Mouse (Mus musculus) ES-Bruce4 (cell line): ENCODE data around the gene Ephx3. TPM values are rescaled to one million over a fixed set of nuclear protein-coding genes. Genes with fewer than 3 reads are reported as not detected.

Experiments
- H3K27ac ChIP-seq: 2 replicates; pipeline ENCODE4 v1.5.1; 2012; ENCODE audit warnings: low read length, inconsistent platforms; ENCODE audit not compliant: insufficient read depth
- H3K27me3 ChIP-seq: 2 replicates; pipeline ENCODE4 v1.6.1; 2012; ENCODE audit warnings: mild to moderate bottlenecking, low read length, inconsistent platforms; ENCODE audit not compliant: control insufficient read depth, poor library complexity, insufficient read depth, severe bottlenecking
- H3K36me3 ChIP-seq: 2 replicates; pipeline ENCODE4 v1.6.1; 2012; ENCODE audit warnings: inconsistent platforms, mild to moderate bottlenecking, low read length, moderate library complexity; ENCODE audit not compliant: control insufficient read depth, poor library complexity, insufficient read depth, severe bottlenecking
- H3K4me1 ChIP-seq: one replicate; pipeline ENCODE4 v1.8.1; 2011; ENCODE audit warnings: low read length; ENCODE audit not compliant: control insufficient read depth, insufficient read depth
- H3K4me3 ChIP-seq: 2 replicates; pipeline ENCODE4 v1.5.1; 2011; ENCODE audit warnings: low read depth, mild to moderate bottlenecking, low read length
- H3K9ac ChIP-seq: 2 replicates; pipeline ENCODE4 v1.6.1; 2012; ENCODE audit warnings: low read depth, mild to moderate bottlenecking, inconsistent platforms; ENCODE audit not compliant: poor library complexity, severe bottlenecking
- H3K9me3 ChIP-seq: replicated peaks from 2 replicates; pipeline ENCODE4 v1.6.1; 2012; ENCODE audit warnings: mild to moderate bottlenecking, low read length, inconsistent platforms; ENCODE audit not compliant: control insufficient read depth, poor library complexity, insufficient read depth, severe bottlenecking
- CTCF ChIP-seq: IDR thresholded peaks from one replicate; pipeline ENCODE4 v1.8.1; 2011; ENCODE audit warnings: low read depth, low read length
- EP300 ChIP-seq: IDR thresholded peaks from 2 replicates; pipeline ENCODE4 v1.6.1; 2011; ENCODE audit warnings: low read depth, low read length; ENCODE audit not compliant: insufficient read depth
- POLR2A ChIP-seq: IDR thresholded peaks from one replicate; pipeline ENCODE4 v1.8.1; 2011; ENCODE audit warnings: low read length; ENCODE audit not compliant: insufficient read depth
- polyA plus RNA-seq: library from polyadenylated mRNA; stranded (reverse); fragments of >200 nt; gene quantifications from 2 replicates; pipeline ENCODE4 v1.2.4, GENCODE M21; 2011; ENCODE audit warnings: low read depth; ENCODE audit not compliant: missing spikeins, insufficient read depth, insufficient read length

Gene Ephx3
- polyA plus RNA-seq, 1 experiment, result 1.3 TPM

DNA sequence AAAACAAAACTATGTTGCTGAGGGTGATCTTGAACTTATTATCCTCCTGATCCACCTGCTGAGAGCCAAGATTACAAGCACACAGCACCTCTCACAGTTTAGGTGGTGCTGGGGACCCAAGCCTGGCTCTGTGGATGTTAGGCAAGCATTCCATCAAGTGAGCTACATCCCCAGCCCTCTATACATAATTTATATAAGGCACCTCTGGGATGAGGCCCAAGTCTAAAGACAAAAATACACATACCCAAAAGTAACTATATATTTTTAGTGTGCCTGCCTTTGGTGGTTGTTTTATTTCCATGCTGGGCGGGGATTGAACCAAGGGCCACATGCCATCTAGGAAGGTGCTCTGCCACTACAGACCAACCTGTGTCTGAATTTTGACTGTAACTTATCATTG lies 47.1 kb downstream of the Ephx3 start:
- H3K4me3 ChIP-seq, result no peak overlapping the region
- H3K27me3 ChIP-seq, result no peaks in the 10 kb centered on the region
- H3K9me3 ChIP-seq, result 0 out of 2 replicates have a peak, but pooled peaks cover 3% of the 10 kb centered on the region
- peaks cover 9% of the 10 kb centered on the region for H3K36me3 ChIP-seq
- TF ChIP-seq EP300, result no peak
- TF ChIP-seq POLR2A, result no peak
- no peak for TF ChIP-seq CTCF
- no peaks in the 10 kb centered on the region for H3K4me1 ChIP-seq
- H3K9ac ChIP-seq, result no peak overlapping the region
- no peak overlapping the region for H3K27ac ChIP-seq

Other genes starting within 250 kb of the Ephx3 start
- gene Rrp1b, start 153.4 kb downstream of the Ephx3 start, polyA plus RNA-seq, result 109 and 111 TPM in 2 replicates
- gene Hsf2bp, start 153.2 kb downstream of the Ephx3 start, polyA plus RNA-seq, result 55.0 and 56.5 TPM in 2 replicates
- 75.6 and 83.8 TPM in 2 replicates for gene Notch3, start 22.7 kb downstream of the Ephx3 start, polyA plus RNA-seq
- 190 and 191 TPM in 2 replicates for gene Brd4, start 95.2 kb upstream of the Ephx3 start, polyA plus RNA-seq
- 135 and 154 TPM in 2 replicates for gene Akap8, start 131.7 kb upstream of the Ephx3 start, polyA plus RNA-seq
- gene Akap8l, start 161.1 kb upstream of the Ephx3 start, polyA plus RNA-seq, result 67.7 and 78.8 TPM in 2 replicates
- 56.3 and 69.9 TPM in 2 replicates for gene Wiz, start 199.9 kb upstream of the Ephx3 start, polyA plus RNA-seq
- 0.20 and 0.96 TPM in 2 replicates for gene Rasal3, start 214.0 kb upstream of the Ephx3 start, polyA plus RNA-seq
- not detected in 2 replicates for gene Pglyrp2, start 234.6 kb upstream of the Ephx3 start, polyA plus RNA-seq